Mouse (Mus musculus) forebrain, postnatal 0 days (tissue): ENCODE data around the gene A930017K11Rik. TPM values are rescaled to one million over a fixed set of nuclear protein-coding genes. Genes with fewer than 3 reads are reported as not detected.
A peak's percentile ranks its signal among the peaks of the same experiment; 100 is the strongest.

Experiments used
- ATAC-seq: fragments of 200-750 bp; cut with Nextera tagmentation; 2 replicates; pipeline ENCODE4 v1.8.0; 2017; ENCODE audit warnings: mild to moderate bottlenecking, moderate library complexity
- DNase-seq: peaks from one replicate; pipeline ENCODE4 v3.0.0-alpha.2; 2015
- H3K27ac ChIP-seq: fragments of 300-500 bp; sonication (generic); 2 replicates; pipeline ENCODE4 v1.5.1; 2014; ENCODE audit warnings: low read depth, mild to moderate bottlenecking, antibody characterized with exemption, low read length, moderate library complexity, mixed read lengths
- H3K27me3 ChIP-seq: fragments of 300-500 bp; sonication (generic); 2 replicates; pipeline ENCODE4 v1.6.1; 2014; ENCODE audit warnings: mild to moderate bottlenecking, low read length, mixed read lengths; ENCODE audit not compliant: insufficient read depth
- H3K36me3 ChIP-seq: fragments of 300-500 bp; sonication (generic); 2 replicates; pipeline ENCODE4 v1.6.1; 2014; ENCODE audit warnings: mild to moderate bottlenecking, moderate library complexity; ENCODE audit not compliant: insufficient read depth
- H3K4me1 ChIP-seq: fragments of 300-500 bp; sonication (generic); 2 replicates; pipeline ENCODE4 v1.6.1; 2014; ENCODE audit warnings: antibody characterized with exemption; ENCODE audit not compliant: insufficient read depth
- H3K4me2 ChIP-seq: fragments of 300-500 bp; sonication (generic); 2 replicates; pipeline ENCODE4 v1.6.1; 2014; ENCODE audit warnings: low read depth, mild to moderate bottlenecking, moderate library complexity
- H3K4me3 ChIP-seq: fragments of 300-500 bp; sonication (generic); 2 replicates; pipeline ENCODE4 v1.5.1; 2014; ENCODE audit warnings: low read depth, low read length, mixed read lengths
- H3K9ac ChIP-seq: fragments of 300-500 bp; sonication (generic); 2 replicates; pipeline ENCODE4 v1.6.1; 2014; ENCODE audit warnings: mild to moderate bottlenecking
- H3K9me3 ChIP-seq: fragments of 300-500 bp; sonication (generic); 2 replicates; pipeline ENCODE4 v1.6.1; 2016; ENCODE audit warnings: low read length
- CTCF ChIP-seq: sonication (generic); IDR thresholded peaks from 2 replicates; pipeline ENCODE4 v1.5.1; 2016; ENCODE audit warnings: antibody characterized with exemption, control low read depth, low read depth
- WGBS: fragments of 180-500 bp; shearing (Covaris S2); extraction: QIAGEN DNeasy Blood & Tissue Kit; methylation state at CpG from one replicate; pipeline ENCODE4 v1.1.7; 2014; 5-methylcytosine and 5-hydroxymethylcytosine counted together
- polyA plus RNA-seq: library from polyadenylated mRNA; unstranded; fragments of >200 nt; fragmentation: Nextera tagmentation; extraction: Ambion mirVana; gene quantifications from 2 replicates; pipeline ENCODE4 v1.2.1, GENCODE M21; 2015
- total RNA-seq: library from RNA; depleted of rRNA; stranded (reverse); fragments of >200 nt; gene quantifications from 2 replicates; pipeline ENCODE4 v1.2.3, GENCODE M21; 2014

Gene A930017K11Rik
- total and polyA plus RNA-seq, 2 experiments from 2014 or later = 0.07 to 0.10 TPM

DNA sequence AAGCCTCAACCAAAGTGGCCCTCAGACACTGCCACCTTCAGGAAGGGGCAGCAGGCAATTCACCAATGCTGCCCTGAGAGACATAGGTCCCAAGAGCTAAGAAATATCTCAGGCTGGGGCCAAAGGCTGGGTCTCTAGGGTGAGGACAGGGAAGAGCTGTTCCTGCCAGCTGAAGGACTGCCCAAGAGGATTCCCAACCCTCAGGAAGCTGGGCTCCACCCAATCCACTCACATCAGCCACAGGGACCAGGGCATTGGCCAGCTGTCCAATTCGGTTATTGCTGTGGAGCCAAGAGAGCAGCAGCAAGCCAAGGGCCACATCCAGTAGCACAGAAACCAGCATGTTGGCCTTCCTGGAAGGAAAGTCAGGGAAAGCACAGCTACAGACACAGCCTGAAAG lies 17.8 kb downstream of the A930017K11Rik start:
- no peak overlapping the region for H3K27ac ChIP-seq
- no peaks in the 10 kb centered on the region for H3K9me3 ChIP-seq
- no peaks in the 10 kb centered on the region for H3K27me3 ChIP-seq
- no peaks in the 10 kb centered on the region for H3K4me1 ChIP-seq
- no peak overlapping the region for H3K4me2 ChIP-seq
- no peak overlapping the region for H3K4me3 ChIP-seq
- 86% methylated on average over 1 of the region's 1 CpGs for WGBS
- ATAC-seq (no peak), DNase-seq (no peak)
- H3K36me3 ChIP-seq = peaks cover 63% of the 10 kb centered on the region
- H3K9ac ChIP-seq = no peak overlapping the region
- no peak for TF ChIP-seq CTCF

DNA sequence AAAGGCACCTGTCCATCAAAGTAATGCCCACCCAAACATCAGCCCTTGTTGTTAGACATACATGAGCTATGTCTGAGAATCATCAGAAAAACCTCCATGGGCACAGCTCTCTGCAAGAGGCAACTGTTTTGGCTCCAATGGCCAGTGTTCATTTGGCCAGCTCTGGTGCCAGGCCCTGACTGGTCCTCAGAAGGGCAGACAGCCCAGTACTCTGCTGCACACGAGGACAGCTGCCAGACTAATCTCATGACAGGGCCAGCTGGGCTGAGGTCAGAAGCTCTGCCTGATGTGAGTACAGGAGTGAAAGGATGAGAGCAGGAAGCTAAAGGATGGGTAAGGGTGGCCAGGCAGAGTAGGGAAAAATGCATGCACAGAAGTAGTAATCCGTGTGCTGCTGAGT lies 27.0 kb downstream of the A930017K11Rik start:
- WGBS = 77% methylated on average over 2 of the region's 2 CpGs
- Histone ChIP-seq H3K4me2 (no peak overlapping the region), H3K4me3 (no peak overlapping the region), H3K9ac (no peak overlapping the region), H3K36me3 (peaks cover 26% of the 10 kb centered on the region), H3K4me1 (0 out of 2 replicates have a peak, but pooled peaks cover 3% of the 10 kb centered on the region), H3K27ac (no peak overlapping the region), H3K9me3 (no peaks in the 10 kb centered on the region), H3K27me3 (no peaks in the 10 kb centered on the region)
- TF ChIP-seq CTCF = no peak
- DNase-seq = no peak
- ATAC-seq = no peak

DNA sequence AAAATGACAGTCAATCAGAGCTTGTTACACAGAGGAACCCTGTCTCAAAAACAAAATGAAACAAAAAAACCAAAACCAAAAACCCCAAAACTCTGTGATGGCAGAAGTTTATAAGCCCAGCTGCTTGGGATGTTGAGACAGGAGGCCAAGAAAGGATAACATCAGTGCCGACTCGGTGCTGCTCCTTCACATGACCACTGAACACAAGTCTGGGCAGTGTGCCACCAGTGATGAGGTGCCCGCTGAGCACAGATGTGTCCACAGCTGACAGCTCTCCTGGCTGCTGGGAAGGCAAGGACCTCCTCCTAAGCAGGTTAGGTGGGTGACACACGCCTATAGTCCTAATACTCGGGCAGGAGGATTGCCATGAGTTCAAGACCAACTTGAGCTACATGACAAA lies 30.2 kb downstream of the A930017K11Rik start:
- Histone ChIP-seq H3K4me1 (peaks cover 18% of the 10 kb centered on the region; the same call in 1 of the 2 replicates), H3K9ac (no peak overlapping the region), H3K4me3 (no peak overlapping the region), H3K36me3 (peaks cover 11% of the 10 kb centered on the region), H3K4me2 (no peak overlapping the region), H3K9me3 (no peaks in the 10 kb centered on the region), H3K27ac (no peak overlapping the region), H3K27me3 (no peaks in the 10 kb centered on the region)
- ATAC-seq (no peak), DNase-seq (no peak)
- WGBS = 76% methylated on average over 5 of the region's 5 CpGs
- no peak for TF ChIP-seq CTCF

DNA sequence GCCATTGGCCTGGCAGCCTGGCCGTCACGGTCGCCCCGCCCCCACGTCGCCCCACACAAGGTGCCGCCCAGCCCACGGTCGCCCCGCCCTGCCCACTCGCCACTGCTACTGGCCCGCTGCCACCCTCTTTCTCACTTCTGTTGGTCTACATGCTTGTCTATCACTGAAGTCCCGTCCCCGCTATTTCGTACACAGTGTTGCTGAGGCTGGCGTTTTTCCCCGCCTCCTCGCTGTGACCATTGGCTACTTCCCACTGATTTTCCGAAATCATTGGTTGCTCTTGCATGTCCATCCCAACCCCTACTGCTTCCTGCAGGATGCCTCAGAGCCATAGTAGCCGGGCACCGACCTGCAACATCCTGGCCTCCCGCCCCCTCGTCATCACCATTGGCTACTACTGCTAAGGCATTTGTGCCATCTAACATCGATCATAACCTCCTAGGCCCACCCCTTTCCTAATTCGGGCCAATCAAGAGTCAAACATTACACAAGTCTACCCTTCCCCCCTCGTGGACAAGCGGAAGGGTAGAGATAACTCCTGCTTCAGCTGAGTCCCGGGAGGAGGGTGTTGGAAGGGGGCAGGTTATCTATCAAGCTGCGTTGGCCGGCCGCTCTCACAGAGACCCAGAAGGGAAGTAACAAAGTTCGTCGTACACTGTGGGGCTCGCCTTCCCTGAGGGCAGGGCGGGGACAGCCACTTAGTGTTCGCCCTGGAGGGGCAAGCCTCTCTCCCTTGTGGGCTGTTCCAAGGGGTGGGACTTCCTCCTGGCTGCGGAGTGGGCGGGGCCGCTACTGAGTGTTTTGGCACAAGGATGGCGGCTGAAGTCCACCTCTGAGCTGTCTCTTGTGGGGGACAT lies 32.4 kb downstream of the A930017K11Rik start:
- H3K4me2 ChIP-seq = peak overlapping the region; percentile 81
- peaks cover 18% of the 10 kb centered on the region; the same call in 1 of the 2 replicates for H3K4me1 ChIP-seq
- ATAC-seq (peak; percentile 96), DNase-seq (peak; percentile 100)
- WGBS = under 1% methylated on average over 35 of the region's 40 CpGs
- H3K4me3 ChIP-seq = peak overlapping the region; percentile 88
- TF ChIP-seq CTCF = no peak; the same call in 1 of the 2 replicates
- H3K27ac ChIP-seq = peak overlapping the region; percentile 92
- no peaks in the 10 kb centered on the region for H3K27me3 ChIP-seq
- H3K9me3 ChIP-seq = no peaks in the 10 kb centered on the region
- H3K9ac ChIP-seq = peak overlapping the region; percentile 81
- H3K36me3 ChIP-seq = no peaks in the 10 kb centered on the region

DNA sequence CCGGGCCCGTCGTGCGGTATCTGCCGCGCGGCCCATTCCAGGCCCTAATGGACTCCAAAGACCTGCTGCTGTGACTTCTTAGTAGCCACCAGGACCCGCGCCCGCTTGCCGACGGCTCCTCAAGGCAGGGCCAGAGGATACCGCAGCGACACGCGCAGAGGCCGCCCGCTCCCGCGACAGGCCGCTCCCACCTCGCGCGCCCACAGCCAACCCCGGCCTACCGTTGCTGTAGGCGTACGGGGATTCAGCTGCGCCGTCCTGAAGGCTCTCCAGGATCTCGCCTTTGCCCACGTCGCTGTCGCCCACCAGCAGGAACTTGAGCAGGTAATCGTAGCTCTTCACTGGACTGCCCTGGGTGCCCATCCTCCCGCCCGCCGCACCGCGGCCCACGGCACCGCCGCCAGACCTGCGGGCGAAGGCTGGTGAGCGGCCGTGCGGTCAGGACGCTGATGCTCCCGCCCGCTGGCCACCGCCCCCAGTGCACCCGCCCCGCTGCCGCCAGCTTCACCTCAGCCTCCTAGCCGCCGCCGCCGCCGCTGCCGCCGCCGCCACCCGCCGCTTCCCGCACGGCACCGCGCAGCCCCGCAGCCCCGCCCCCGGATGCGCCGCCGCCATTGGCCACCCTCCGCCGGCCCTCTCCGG lies 33.1 kb downstream of the A930017K11Rik start, which contains the start of gene Rab40c:
Gene Rab40c, minus strand, starts transcription at position 584 of the 642 bp plus-strand sequence.
- peak within 1 kb of the TSS; percentile 88 for H3K4me3 ChIP-seq
- 3% methylated on average over 53 of the region's 78 CpGs for WGBS
- no peaks in the 10 kb centered on the region for H3K9me3 ChIP-seq
- peak within 1 kb of the TSS; percentile 92 for H3K27ac ChIP-seq
- peak within 1 kb of the TSS; percentile 81 for H3K9ac ChIP-seq
- H3K36me3 ChIP-seq = 0 out of 2 replicates have a peak, but pooled peaks cover 3% of the 10 kb centered on the region
- DNase-seq (peak; percentile 43), ATAC-seq (peak; percentile 82)
- peaks cover 18% of the 10 kb centered on the region; the same call in 1 of the 2 replicates for H3K4me1 ChIP-seq
- 0 out of 2 replicates have a peak, but pooled peaks have one; percentile 1 for TF ChIP-seq CTCF
- H3K4me2 ChIP-seq = peak within 1 kb of the TSS; percentile 81
- no peaks in the 10 kb centered on the region for H3K27me3 ChIP-seq

DNA sequence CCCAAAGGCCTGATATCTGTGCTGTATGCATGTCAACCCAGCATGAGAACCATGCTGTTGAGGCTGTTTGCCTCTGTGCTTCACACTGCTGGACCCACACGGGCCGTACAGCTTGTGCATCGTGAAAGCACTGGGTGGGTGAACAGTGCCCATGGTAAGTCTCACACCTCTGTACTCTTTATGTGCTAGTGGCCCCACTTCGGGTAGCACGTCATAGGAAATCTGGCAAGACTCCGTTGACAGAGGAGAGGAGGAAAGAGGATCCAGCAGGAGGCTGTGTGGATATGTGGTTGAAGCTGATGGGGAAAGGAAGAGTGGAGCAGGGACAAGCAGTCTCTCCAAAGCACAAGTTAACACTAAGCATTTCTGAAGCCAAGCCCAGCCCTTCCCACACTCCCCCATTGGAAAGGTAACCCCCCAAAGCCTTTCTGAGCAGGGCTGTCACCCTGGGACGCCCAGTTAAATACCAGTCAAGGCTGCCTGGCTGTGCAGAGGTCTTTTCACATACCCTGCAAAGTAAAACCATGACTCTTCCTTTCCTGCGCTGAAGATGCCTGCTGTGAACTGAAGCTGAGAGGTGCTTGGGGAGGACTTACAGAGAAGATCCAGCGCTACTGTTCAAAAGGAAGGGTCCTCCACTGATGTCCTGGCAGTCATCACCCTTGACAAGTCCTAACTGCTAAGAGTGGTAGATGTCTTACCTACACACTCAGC lies 34.2 kb downstream of the A930017K11Rik start:
- no peak for ATAC-seq
- no peak for TF ChIP-seq CTCF

More for the DNA sequence above, 34.2 kb downstream of the A930017K11Rik start:
- Histone ChIP-seq H3K4me1 (peaks cover 18% of the 10 kb centered on the region; the same call in 1 of the 2 replicates), H3K36me3 (0 out of 2 replicates have a peak, but pooled peaks cover 5% of the 10 kb centered on the region), H3K27ac (no peak overlapping the region), H3K4me2 (peak overlapping the region; percentile 81), H3K9ac (peak overlapping the region; percentile 81), H3K4me3 (peak overlapping the region; percentile 88), H3K27me3 (no peaks in the 10 kb centered on the region), H3K9me3 (no peaks in the 10 kb centered on the region)
- WGBS = 87% methylated on average over 9 of the region's 9 CpGs
- DNase-seq = no peak
